Mouse (Mus musculus): ENCODE results near the gene Ptprg. TPM values are rescaled to one million over a fixed set of nuclear protein-coding genes. Genes with fewer than 3 reads are reported as not detected.

The Ptprg gene
- polyA plus RNA-seq, 1 experiment from 2014 or later, result 26.5 TPM

GRCm38 (mm10) chr14:11577276-11577909, 24.1 kb downstream of the Ptprg start:
- 32% methylated on average over 9 of the region's 9 CpGs for WGBS
- Histone ChIP-seq H3K27ac (ENCODE audit: low read length) (no peak overlapping the region), H3K9me3 (ENCODE audit: control insufficient read depth, low read length) (peaks cover 3% of the 10 kb centered on the region), H3K4me1 (replicated peaks; ENCODE audit: control insufficient read depth, insufficient read depth, low read length) (0 out of 2 replicates have a peak, but pooled peaks cover 2% of the 10 kb centered on the region), H3K27me3 (ENCODE audit: control insufficient read depth, insufficient read depth, low read depth, low read length) (no peaks in the 10 kb centered on the region), H3K4me3 (ENCODE audit: low read length) (no peak overlapping the region), H3K4me2 (ENCODE audit: low read depth, low read length) (no peak overlapping the region), H3K36me3 (ENCODE audit: control insufficient read depth, insufficient read depth, low read length) (no peaks in the 10 kb centered on the region), H3K9ac (ENCODE audit: low read length) (no peak overlapping the region)
- no peak for ATAC-seq (ENCODE audit: low read depth)

GRCm38 (mm10) chr14:11577910-11578309, 24.6 kb downstream of the Ptprg start:
- 58% methylated on average over 8 of the region's 8 CpGs for WGBS
- Histone ChIP-seq H3K4me3 (ENCODE audit: low read length) (no peak overlapping the region), H3K4me2 (ENCODE audit: low read depth, low read length) (no peak overlapping the region), H3K27ac (ENCODE audit: low read length) (no peak overlapping the region), H3K9ac (ENCODE audit: low read length) (no peak overlapping the region), H3K4me1 (replicated peaks; ENCODE audit: control insufficient read depth, insufficient read depth, low read length) (0 out of 2 replicates have a peak, but pooled peaks cover 2% of the 10 kb centered on the region), H3K36me3 (ENCODE audit: control insufficient read depth, insufficient read depth, low read length) (no peaks in the 10 kb centered on the region), H3K27me3 (ENCODE audit: control insufficient read depth, insufficient read depth, low read depth, low read length) (no peaks in the 10 kb centered on the region), H3K9me3 (ENCODE audit: control insufficient read depth, low read length) (peaks cover 5% of the 10 kb centered on the region)
- ATAC-seq (ENCODE audit: low read depth), result no peak; the same call in 1 of the 2 replicates

- WGBS, result 46% methylated on average over 6 of the region's 6 CpGs
- ATAC-seq (ENCODE audit: low read depth), result no peak
- peaks cover 5% of the 10 kb centered on the region for H3K9me3 ChIP-seq (ENCODE audit: control insufficient read depth, low read length)
- H3K4me3 ChIP-seq (ENCODE audit: low read length), result no peak overlapping the region
- no peak overlapping the region for H3K27ac ChIP-seq (ENCODE audit: low read length)
- H3K4me2 ChIP-seq (ENCODE audit: low read depth, low read length), result no peak overlapping the region
- H3K36me3 ChIP-seq (ENCODE audit: control insufficient read depth, insufficient read depth, low read length), result no peaks in the 10 kb centered on the region
- no peak overlapping the region for H3K9ac ChIP-seq (ENCODE audit: low read length)
- no peaks in the 10 kb centered on the region for H3K4me1 ChIP-seq (replicated peaks; ENCODE audit: control insufficient read depth, insufficient read depth, low read length)
- H3K27me3 ChIP-seq (ENCODE audit: control insufficient read depth, insufficient read depth, low read depth, low read length), result no peaks in the 10 kb centered on the region
Observed at GRCm38 (mm10) chr14:11578492-11578967, 25.2 kb downstream of the Ptprg start.

- no peaks in the 10 kb centered on the region for H3K4me1 ChIP-seq (replicated peaks; ENCODE audit: control insufficient read depth, insufficient read depth, low read length)
- peaks cover 5% of the 10 kb centered on the region for H3K9me3 ChIP-seq (ENCODE audit: control insufficient read depth, low read length)
- no peaks in the 10 kb centered on the region for H3K36me3 ChIP-seq (ENCODE audit: control insufficient read depth, insufficient read depth, low read length)
- H3K27ac ChIP-seq (ENCODE audit: low read length), result no peak overlapping the region
- H3K9ac ChIP-seq (ENCODE audit: low read length), result no peak overlapping the region
- H3K4me2 ChIP-seq (ENCODE audit: low read depth, low read length), result no peak overlapping the region
- no peak overlapping the region for H3K4me3 ChIP-seq (ENCODE audit: low read length)
- WGBS, result 89% methylated on average over 1 of the region's 1 CpGs
- no peaks in the 10 kb centered on the region for H3K27me3 ChIP-seq (ENCODE audit: control insufficient read depth, insufficient read depth, low read depth, low read length)
- ATAC-seq (ENCODE audit: low read depth), result no peak
Observed at GRCm38 (mm10) chr14:11579950-11580349, 26.6 kb downstream of the Ptprg start.

DNA sequence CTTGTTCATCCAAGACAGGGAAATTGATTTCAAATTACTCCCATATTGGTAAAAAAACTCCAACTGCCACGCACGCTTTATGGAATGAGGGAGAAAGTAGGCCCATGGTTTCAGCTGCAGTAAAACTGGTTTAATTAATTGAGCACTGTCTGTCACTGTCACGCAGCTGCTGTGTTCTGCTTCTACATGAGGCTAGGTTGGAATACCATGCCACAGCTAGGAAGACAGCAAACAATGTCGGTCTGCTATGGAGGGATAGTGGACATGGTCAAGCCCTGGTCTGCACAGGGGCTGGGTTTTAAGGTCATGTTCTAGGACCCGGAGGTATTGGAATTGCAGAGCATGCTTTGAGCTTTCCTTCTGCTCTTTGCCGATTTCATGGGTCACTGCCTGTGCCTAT, 30.9 kb downstream of the Ptprg start:
- H3K4me2 ChIP-seq (ENCODE audit: low read depth, low read length), result no peak overlapping the region
- H3K4me3 ChIP-seq (ENCODE audit: low read length), result no peak overlapping the region
- no peaks in the 10 kb centered on the region for H3K4me1 ChIP-seq (replicated peaks; ENCODE audit: control insufficient read depth, insufficient read depth, low read length)
- no peak overlapping the region for H3K9ac ChIP-seq (ENCODE audit: low read length)
- H3K27me3 ChIP-seq (ENCODE audit: control insufficient read depth, insufficient read depth, low read depth, low read length), result no peaks in the 10 kb centered on the region
- 88% methylated on average over 6 of the region's 6 CpGs for WGBS
- no peaks in the 10 kb centered on the region for H3K36me3 ChIP-seq (ENCODE audit: control insufficient read depth, insufficient read depth, low read length)
- H3K9me3 ChIP-seq (ENCODE audit: control insufficient read depth, low read length), result peaks cover 5% of the 10 kb centered on the region
- H3K27ac ChIP-seq (ENCODE audit: low read length), result no peak overlapping the region
- ATAC-seq (ENCODE audit: low read depth), result no peak

DNA sequence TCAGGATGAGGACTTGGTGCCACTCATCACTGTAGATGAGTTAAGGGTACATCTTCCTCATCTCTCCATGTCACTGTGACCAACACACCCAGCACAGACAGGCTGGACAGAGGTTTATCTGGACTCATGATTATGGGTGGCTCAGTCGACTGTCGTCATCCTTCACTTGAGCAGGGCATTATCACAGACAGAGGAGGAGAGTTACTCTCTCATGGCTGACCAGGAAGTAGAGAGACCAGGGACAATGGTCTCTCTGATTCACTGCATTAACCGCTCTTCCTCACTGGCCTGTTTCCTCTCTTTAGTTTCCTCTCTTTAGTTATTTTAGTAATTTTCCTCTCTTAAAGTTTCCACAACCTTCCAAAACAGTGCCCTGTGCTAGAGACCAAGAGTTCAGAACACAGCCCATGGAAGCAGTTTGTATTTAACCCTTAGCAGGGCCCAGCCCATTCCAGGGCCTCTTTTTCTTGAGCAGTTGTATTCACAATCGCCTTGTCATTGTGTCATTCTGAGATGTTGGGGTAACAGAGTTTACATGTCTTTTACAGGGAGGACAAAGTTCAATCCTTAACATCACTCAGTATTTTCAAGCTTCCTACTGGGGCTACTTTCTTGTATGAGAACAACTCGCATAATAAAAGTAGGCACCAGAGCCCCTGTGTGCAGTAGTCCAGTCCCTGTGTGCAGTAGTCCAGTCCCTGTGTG, 31.7 kb downstream of the Ptprg start:
- no peaks in the 10 kb centered on the region for H3K27me3 ChIP-seq (ENCODE audit: control insufficient read depth, insufficient read depth, low read depth, low read length)
- no peak overlapping the region for H3K4me3 ChIP-seq (ENCODE audit: low read length)
- no peak overlapping the region for H3K9ac ChIP-seq (ENCODE audit: low read length)
- H3K27ac ChIP-seq (ENCODE audit: low read length), result no peak overlapping the region
- WGBS, result 70% methylated on average over 5 of the region's 5 CpGs
- H3K36me3 ChIP-seq (ENCODE audit: control insufficient read depth, insufficient read depth, low read length), result no peaks in the 10 kb centered on the region
- no peak overlapping the region for H3K4me2 ChIP-seq (ENCODE audit: low read depth, low read length)
- ATAC-seq (ENCODE audit: low read depth), result no peak
- no peaks in the 10 kb centered on the region for H3K4me1 ChIP-seq (replicated peaks; ENCODE audit: control insufficient read depth, insufficient read depth, low read length)
- H3K9me3 ChIP-seq (ENCODE audit: control insufficient read depth, low read length), result peaks cover 3% of the 10 kb centered on the region

DNA sequence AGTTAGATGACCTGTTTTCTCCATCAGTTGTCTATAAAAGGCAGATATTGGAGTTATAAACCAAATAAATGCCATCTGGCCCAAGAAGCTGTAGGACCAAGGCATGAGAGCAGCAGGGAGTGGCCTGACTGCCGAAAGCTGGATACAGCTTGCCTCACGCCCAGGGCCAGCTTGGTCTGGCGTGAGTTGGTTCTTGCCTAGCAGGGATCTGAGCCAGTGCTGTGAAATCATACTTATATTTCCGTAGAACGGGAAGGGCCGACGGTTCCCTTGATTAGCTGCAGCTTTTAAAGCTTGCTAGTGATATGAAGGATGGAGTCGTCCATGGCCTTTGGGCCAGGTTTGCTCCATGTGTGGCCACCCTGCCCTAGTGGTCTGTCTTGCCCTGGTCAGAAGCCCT, 37.1 kb downstream of the Ptprg start:
- Histone ChIP-seq H3K4me1 (replicated peaks; ENCODE audit: control insufficient read depth, insufficient read depth, low read length) (peaks cover 2% of the 10 kb centered on the region; the same call in 1 of the 2 replicates), H3K4me3 (ENCODE audit: low read length) (no peak overlapping the region), H3K27me3 (ENCODE audit: control insufficient read depth, insufficient read depth, low read depth, low read length) (no peaks in the 10 kb centered on the region), H3K4me2 (ENCODE audit: low read depth, low read length) (no peak overlapping the region), H3K9ac (ENCODE audit: low read length) (no peak overlapping the region), H3K27ac (ENCODE audit: low read length) (no peak overlapping the region), H3K9me3 (ENCODE audit: control insufficient read depth, low read length) (no peaks in the 10 kb centered on the region), H3K36me3 (ENCODE audit: control insufficient read depth, insufficient read depth, low read length) (no peaks in the 10 kb centered on the region)
- no peak for ATAC-seq (ENCODE audit: low read depth)
- 71% methylated on average over 8 of the region's 8 CpGs for WGBS

DNA sequence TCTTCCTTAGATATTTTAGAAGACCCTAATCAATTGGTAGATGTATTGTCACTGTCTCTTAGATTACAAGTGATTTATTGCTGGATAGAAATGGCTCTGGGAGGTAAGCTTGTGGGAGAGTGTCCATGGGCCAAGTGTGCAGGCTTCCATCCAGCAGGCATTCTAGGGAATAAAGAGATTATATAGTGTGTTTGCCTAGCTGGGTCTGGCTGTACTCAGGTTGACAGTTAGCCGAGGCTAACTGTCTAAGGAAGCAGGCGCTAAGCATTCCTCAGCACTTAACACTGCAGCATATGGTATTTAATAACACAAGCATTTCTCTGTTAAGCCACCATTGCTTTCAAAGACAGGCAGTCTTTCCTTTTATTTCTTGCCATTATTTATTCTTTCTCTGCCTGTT, 39.3 kb downstream of the Ptprg start:
- H3K4me3 ChIP-seq (ENCODE audit: low read length), result no peak overlapping the region
- no peaks in the 10 kb centered on the region for H3K27me3 ChIP-seq (ENCODE audit: control insufficient read depth, insufficient read depth, low read depth, low read length)
- peaks cover 2% of the 10 kb centered on the region; the same call in 1 of the 2 replicates for H3K4me1 ChIP-seq (replicated peaks; ENCODE audit: control insufficient read depth, insufficient read depth, low read length)
- H3K36me3 ChIP-seq (ENCODE audit: control insufficient read depth, insufficient read depth, low read length), result no peaks in the 10 kb centered on the region
- H3K9me3 ChIP-seq (ENCODE audit: control insufficient read depth, low read length), result no peaks in the 10 kb centered on the region
- no peak overlapping the region for H3K9ac ChIP-seq (ENCODE audit: low read length)
- no peak overlapping the region for H3K4me2 ChIP-seq (ENCODE audit: low read depth, low read length)
- H3K27ac ChIP-seq (ENCODE audit: low read length), result no peak overlapping the region
- WGBS, result 49% methylated on average over 2 of the region's 2 CpGs
- ATAC-seq (ENCODE audit: low read depth), result no peak

GRCm38 (mm10) chr14:11594336-11594735, 41.0 kb downstream of the Ptprg start:
- no peak overlapping the region for H3K4me3 ChIP-seq (ENCODE audit: low read length)
- 78% methylated on average over 5 of the region's 5 CpGs for WGBS
- no peak overlapping the region for H3K27ac ChIP-seq (ENCODE audit: low read length)
- no peaks in the 10 kb centered on the region for H3K36me3 ChIP-seq (ENCODE audit: control insufficient read depth, insufficient read depth, low read length)
- no peaks in the 10 kb centered on the region for H3K27me3 ChIP-seq (ENCODE audit: control insufficient read depth, insufficient read depth, low read depth, low read length)
- no peak overlapping the region for H3K4me2 ChIP-seq (ENCODE audit: low read depth, low read length)
- peaks cover 2% of the 10 kb centered on the region; the same call in 1 of the 2 replicates for H3K4me1 ChIP-seq (replicated peaks; ENCODE audit: control insufficient read depth, insufficient read depth, low read length)
- H3K9ac ChIP-seq (ENCODE audit: low read length), result no peak overlapping the region
- no peaks in the 10 kb centered on the region for H3K9me3 ChIP-seq (ENCODE audit: control insufficient read depth, low read length)
- ATAC-seq (ENCODE audit: low read depth), result no peak
